Mouse (Mus musculus): Measurements from ENCODE around the gene Hfe2.
A peak's percentile ranks its signal among the peaks of the same experiment; 100 is the strongest.

Gene Hfe2

DNA sequence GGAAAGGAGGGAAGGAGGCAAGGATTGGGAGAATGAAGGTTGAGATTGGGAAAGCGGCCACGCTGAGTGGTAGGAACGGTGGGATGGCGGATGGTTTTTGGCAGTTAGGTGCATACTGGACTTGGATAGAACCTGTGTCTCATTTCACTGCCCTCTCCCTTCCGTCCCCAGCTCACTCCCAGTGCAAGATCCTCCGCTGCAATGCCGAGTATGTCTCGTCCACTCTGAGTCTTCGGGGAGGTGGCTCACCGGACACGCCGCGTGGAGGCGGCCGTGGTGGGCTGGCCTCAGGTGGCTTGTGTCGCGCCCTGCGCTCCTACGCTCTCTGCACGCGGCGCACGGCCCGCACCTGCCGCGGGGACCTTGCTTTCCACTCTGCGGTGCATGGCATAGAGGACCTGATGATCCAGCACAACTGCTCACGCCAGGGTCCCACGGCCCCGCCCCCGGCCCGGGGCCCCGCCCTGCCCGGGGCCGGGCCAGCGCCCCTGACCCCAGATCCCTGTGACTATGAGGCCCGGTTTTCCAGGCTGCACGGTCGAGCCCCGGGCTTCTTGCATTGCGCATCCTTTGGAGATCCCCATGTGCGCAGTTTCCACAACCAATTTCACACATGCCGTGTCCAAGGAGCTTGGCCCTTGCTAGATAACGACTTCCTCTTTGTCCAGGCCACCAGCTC is 2.0 kb downstream of the Hfe2 start:
- no peak for DNase-seq (ENCODE audit: low spot score)

DNA sequence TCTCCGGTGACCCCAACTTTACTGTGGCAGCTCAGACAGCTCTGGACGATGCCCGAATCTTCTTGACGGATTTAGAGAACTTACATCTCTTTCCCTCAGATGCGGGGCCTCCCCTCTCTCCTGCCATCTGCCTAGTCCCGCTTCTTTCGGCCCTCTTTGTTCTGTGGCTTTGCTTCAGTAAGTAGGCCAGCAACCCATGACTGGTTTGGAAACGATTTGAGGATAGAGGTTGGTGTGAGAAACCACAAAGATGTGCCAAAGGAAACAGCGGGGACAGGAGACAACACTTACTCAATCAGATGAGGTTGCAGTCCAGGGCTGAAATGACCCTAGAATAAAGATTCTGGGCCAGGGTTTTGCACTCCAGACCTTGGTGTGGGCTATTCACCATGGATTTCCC is 3.5 kb downstream of the Hfe2 start:
- no peak for DNase-seq (ENCODE audit: low spot score)

DNA sequence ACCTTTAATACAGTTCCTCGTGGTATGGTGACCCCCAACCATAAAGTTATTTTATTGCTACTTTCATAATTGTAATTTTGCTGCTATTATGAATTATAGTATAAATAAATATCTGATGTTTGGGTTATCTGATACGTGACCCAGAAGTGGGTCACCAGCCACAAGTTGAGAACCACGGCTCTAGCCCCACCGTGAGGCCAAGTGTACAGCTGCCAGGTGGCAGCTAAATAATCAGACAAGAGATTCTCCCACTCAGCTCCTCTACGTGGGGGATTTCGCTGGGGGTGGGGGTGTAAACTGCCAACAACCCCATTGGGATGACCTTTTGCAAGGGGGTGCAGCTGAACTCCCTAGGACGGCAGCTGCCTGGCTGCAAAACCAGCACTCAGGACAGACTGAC is 7.1 kb downstream of the Hfe2 start:
- DNase-seq (ENCODE audit: low spot score) = no peak

DNA sequence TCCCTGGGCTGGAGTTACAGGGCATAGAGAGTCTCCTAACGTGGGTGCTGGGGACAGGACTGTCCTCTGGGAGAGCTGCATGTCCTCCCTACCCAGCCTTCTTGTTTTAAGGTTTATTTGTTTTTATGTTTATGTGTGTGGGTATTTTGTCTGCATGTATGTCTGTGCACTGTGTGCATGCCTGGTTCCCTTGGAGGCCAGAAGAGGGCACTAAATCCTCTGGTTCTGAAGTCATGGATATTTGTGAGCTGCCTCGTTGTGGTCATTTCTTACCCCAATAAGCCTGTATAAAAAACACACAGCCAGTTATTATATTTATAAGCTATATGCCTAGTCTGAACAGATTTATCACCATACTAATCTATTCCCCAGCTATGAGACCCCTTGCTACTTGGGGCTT is 9.3 kb downstream of the Hfe2 start:
- no peak for DNase-seq (ENCODE audit: low spot score)

DNA sequence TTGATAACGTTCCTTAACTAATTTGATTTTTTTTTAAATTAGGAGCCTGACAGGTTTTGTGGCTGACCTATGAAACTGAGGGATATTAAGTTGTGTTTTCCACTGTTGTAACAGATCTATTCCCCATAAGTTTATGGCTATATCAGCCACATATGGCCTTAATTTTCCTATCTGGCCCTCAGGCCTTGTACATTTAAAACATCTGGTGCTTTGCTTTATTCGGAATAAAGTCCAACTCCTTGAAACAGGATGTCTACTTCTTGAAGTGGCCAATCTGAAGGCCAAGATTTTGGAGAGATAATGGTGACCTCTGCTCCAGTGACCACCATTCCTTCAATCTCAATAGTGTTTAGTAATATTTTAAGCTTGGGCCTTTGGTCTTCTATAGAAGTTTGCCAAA is 14.3 kb downstream of the Hfe2 start:
- DNase-seq (ENCODE audit: low spot score) = no peak

DNA sequence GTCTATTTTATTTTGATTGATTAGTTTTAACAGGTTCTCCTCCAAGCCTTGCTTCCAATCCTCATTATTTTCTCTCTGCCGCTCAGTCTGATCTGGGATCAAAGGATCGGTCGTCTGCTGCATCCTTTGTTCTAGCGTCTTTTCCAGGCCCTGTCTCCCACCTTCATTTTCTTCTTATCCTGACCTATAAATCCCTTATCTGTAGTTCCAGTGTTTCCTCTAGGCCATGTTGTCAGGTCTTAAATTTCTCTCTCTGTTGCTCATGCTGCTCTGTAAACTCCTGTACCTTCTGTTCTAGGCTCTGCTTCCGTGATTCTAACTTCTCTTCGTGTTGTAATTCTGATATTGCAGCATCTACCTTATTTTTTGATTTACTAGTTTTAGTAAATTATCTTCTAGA is 15.8 kb downstream of the Hfe2 start:
- DNase-seq (ENCODE audit: low spot score) = no peak

DNA sequence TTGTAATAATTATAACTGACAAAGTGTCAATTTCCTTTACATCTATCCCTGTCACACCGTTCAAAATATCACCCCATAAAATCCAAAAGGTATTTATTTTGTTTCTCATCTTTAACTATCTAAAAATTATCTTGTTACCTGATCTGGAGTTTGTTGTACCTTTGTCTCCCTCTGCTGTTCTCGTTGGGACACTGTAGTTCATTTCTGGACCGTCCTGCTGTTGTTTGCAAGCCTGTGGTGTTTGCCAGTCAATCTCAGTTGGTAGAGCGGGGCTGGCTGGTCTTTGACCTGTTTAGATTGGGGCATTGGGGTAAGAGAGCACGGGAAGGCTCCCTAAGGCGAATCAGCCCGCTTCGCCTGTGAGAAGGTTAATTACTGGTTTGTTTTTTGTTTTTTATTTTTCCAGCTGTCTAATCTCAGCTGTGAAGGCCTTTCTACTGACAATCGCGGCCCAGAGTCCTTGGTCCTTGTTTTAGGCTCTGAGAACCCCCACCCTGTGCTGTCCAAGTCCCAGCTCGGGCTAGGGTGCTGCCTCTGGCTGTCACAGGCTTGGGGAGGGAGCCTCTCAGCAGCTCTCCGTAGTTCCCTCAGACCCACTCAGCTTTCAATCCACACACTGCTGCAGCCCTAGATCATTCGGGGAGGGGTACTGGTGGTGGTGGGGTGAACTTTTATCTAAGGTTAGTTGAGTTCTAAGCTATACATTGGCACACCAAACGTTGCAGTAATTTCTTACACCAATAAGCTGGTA is 16.5 kb downstream of the Hfe2 start:
- no peak for DNase-seq (ENCODE audit: low spot score)

DNA sequence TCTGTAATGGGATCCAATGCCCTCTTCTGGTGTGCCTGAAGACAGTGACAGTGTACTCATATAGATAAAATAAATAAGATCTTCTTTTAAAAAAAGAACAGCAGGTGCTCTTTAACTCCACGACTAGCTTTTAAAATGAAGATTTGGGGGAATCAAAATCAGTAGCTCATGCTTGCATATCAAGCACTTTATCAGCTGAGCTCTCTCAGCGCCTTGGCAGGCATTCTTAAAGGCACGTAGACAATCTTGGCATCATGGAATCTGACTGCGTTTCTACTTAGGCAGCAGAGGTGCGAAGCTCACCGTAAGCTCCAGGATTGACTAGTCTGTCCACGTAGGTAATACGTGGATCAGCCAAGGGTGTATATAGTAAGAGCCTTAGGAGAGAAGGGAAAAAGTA is 17.6 kb downstream of the Hfe2 start:
- no peak for DNase-seq (ENCODE audit: low spot score)

DNA sequence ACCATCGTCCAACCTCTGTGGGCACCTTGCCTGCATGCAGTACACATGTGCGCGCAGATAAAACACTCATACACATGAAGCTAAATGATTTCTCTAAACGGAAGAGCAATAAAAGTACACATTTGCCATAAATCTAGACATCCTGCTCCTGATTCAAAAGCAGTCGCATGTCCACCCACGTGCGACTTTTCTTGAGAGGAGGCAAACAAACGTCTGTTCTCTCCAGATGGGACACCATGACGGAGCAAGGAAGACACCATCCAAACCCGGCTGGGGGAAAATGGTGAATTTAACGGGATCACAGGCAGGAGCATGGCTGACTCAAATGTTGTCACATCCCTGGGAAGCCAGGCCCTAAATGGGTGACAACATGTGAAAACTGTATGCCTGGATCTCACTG is 18.4 kb downstream of the Hfe2 start:
- no peak for DNase-seq (ENCODE audit: low spot score)

DNA sequence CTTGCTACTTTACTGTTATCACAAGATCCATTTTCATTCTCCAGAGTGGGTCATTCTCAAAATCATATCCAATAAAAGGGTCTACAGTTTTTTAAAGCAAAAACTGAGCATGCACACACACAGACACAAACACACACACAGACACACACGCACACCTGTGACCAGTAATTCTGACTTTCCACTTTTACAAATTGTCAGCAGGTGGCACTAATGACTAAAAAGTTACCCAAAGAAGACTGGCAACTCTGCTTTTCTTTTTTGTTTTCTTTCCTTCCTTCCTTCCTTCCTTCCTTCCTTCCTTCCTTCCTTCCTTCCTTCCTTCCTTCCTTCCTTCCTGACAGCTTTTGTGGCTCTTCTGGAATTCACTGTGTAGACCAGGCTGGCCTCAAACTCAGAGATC is 20.6 kb downstream of the Hfe2 start:
- no peak for DNase-seq (ENCODE audit: low spot score)

DNA sequence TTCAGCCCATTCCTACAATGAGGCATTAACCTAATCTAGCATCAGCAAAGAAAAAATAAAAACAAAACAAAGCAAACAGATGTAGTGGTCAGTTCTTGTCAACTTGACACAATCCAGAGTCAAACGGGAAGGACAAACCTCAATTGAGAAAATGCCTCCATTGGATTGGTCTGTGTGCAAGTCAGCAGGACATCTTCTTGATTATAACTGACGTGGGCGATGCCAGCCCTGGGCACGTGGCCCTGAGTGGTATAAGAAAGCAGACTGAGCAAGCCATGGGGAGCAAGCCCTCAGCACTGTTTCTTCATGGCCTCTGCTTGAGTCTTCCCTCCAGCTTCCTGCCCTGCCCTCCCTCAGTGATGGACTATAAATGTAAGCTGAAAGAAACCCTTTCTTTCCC is 21.9 kb downstream of the Hfe2 start:
- no peak for DNase-seq (ENCODE audit: low spot score)

DNA sequence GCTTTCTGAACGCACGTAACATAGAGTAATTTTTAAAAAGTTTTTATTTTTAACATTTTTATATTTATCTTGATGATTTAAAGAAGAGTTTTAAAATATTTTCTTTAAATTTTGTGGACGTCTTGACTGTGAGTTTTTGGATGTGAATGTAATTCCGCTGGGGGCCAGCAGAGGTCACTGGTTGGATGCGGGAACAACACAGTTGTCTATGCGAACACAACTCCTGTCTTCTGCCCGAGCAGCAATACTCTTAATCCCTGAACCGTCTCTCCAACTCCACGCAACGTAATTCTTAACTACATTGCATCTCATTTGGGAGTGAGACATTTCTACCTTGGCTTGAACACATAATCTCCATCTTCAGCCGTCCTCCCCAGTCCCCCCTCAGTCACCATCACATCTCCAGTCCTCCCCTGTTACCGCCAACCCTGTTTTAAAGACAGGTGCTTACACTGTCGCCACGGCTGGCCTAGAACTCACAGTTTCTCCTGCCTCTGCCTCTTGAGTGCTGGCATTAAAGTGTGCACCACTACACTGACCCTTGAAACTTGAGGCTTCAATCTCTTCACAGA is 22.5 kb downstream of the Hfe2 start:
- peak; percentile 91 for DNase-seq (ENCODE audit: low spot score)

DNA sequence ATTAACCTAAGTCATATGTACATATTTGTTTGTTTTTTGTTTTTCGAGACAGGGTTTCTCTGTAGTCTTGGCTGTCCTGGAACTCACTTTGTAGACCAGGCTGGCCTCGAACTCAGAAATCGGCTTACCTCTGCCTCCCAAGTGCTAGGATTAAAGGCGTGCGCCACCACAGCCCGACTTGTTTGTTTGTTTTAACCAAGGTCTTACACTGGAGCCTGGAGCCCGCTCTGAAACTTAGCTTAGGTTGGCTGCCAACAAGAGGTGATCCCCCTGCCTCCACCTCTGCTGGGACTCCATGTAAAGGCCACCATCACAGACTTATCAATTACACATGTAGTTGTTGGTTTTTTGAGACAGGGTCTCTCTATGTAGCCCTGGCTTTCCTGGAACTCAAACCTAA is 23.9 kb downstream of the Hfe2 start:
- no peak for DNase-seq (ENCODE audit: low spot score)

DNA sequence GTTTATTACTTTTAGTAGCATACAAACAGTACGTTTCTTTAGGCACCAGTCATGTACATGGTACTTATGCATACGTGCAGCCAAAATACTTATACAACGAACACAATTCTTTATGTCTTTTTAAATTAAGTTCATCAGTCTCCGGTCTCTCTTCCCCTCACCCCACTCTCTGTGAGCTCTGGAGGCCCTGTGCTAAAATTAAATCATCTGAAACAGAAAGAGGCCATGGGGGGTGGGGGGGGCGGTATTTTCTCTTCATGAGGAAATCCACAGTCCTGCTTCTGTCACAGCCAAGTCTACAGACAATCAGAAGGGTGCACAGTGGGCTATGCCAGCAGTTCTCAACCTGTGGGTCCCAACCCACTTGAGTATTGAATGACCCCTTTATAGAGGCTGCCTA is 24.4 kb downstream of the Hfe2 start:
- no peak for DNase-seq (ENCODE audit: low spot score)

DNA sequence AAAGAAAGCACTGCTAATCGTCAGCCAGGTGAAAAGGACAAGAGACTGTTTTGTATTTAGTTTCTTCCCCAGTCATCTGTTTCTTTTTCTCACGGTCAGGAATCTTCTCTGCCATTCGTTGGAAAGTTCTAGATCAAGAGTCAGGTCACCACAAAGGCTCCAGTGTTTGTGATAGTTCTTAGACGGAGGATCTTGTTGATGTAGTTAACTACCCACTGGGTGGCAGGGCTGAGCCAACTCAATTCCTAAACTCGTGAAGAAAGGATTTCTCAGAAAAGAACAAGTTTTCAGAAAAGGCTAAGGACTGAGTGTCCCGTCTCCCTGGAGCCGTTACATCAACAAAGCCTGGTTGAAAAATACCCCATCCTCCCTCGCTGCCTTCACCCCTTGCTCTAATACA is 26.2 kb downstream of the Hfe2 start:
- peak; percentile 75 for DNase-seq (ENCODE audit: low spot score)

DNA sequence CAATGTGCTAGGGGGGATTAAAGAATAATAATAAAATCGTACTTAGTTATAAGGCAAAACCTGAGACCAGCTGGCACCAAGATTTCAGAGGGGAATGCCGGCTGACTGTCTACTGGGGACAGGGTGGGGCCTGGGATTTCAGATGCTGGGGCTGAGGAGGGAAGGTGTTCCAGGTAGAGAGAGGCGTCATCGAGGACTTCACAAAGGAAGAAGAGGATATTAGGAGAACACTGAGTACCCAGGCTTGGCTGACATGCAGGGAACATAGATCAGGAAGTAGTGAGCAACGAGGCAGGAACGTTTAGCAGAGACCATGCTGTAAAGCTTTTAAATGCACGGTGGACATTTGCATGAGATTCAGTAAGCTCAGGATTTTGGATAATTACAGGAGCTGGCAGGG is 26.9 kb downstream of the Hfe2 start:
- DNase-seq (ENCODE audit: low spot score) = no peak

DNA sequence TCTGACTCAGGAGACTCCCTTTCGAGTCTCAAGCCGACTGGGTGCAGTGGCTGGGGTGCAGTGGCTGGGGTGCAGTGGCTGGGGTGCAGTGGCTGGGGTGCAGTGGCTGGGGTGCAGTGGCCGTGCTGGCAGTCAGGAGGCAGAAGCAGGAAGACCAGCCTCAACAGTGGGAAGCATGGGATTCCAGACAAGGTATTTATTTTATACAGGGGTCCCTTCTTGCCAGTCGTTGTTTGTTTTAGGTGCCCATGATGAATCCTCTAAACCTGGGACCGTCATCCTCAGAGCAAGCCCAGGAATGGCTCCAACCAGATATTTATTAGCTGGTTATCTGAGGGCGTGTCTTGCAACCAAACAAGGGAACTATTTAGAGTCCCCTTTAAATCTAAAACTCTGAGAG is 28.6 kb downstream of the Hfe2 start:
- DNase-seq (ENCODE audit: low spot score) = no peak

DNA sequence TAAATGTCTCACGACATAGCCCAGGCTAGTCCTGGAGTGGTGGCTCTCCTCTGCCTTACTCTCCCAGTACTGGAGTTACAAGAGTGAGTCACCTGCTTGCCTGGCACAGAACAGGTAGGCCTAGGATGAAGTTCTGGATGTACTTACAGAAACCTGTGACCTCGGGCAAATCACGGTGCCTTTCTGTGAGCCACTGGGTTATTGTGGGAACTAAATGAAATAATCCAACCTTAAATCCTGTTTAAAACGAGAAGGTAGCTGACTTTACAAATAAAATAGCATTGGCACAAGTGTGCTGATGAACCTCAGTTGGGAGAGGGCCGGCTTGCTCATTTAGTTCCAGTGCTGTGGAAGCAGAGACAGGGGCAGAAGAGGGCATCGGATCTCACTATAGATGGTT is 29.3 kb downstream of the Hfe2 start:
- no peak for DNase-seq (ENCODE audit: low spot score)

DNA sequence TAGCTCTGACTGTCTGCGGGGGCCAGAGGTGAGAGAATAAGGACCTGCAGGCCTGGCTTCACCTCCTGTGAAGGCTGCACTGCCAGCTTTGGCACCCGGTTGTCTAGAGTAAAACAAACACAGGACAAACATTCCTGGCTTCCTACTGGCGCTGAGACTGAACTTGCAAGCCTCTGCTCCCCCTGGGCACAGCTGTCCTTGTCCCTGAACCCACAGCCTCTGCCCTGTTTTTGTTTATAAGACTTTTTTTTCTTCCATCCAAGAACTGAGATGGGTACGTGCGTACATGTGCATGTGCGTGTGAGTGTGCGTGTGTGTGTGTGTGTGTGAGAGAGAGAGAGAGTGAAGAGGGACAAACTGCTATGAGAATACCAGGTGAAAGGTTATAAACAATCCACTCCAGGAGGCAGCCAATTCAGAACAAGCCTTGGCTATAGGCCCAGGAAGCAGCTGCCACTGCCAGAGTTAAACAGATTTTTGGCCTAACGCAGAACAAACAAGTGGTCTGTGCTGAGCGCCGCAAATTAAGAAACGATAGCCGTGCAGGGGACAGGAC is 30.1 kb downstream of the Hfe2 start:
- DNase-seq (ENCODE audit: low spot score) = peak; percentile 77

DNA sequence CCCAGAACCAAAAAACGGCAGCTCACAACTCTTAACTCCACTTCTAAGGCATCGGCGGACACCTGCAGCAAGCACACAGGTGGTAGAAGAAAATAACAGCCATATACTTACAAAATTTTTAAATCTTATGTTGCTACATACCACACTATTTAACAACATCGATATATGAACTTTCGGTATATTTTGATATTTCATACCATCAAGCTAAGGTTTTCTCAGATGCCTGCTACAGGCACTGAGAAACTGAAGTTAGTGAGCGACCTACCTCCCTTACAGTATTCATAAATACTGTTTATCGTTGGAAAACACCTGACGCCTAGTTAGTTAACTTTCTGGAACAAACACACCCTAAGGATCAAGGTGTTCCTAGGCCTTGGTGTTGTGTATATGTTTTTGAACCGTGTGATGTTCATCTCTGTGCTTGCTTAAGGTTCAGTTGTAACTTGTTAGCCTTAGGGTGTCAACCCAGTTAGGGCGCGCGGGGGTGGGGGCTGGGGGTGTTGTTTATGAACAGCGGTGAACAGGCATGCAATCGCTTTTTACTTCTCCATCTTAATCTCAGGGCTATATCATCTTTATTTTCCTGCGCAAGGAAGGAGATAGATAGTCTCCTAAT is 31.1 kb downstream of the Hfe2 start:
- DNase-seq (ENCODE audit: low spot score) = no peak

DNA sequence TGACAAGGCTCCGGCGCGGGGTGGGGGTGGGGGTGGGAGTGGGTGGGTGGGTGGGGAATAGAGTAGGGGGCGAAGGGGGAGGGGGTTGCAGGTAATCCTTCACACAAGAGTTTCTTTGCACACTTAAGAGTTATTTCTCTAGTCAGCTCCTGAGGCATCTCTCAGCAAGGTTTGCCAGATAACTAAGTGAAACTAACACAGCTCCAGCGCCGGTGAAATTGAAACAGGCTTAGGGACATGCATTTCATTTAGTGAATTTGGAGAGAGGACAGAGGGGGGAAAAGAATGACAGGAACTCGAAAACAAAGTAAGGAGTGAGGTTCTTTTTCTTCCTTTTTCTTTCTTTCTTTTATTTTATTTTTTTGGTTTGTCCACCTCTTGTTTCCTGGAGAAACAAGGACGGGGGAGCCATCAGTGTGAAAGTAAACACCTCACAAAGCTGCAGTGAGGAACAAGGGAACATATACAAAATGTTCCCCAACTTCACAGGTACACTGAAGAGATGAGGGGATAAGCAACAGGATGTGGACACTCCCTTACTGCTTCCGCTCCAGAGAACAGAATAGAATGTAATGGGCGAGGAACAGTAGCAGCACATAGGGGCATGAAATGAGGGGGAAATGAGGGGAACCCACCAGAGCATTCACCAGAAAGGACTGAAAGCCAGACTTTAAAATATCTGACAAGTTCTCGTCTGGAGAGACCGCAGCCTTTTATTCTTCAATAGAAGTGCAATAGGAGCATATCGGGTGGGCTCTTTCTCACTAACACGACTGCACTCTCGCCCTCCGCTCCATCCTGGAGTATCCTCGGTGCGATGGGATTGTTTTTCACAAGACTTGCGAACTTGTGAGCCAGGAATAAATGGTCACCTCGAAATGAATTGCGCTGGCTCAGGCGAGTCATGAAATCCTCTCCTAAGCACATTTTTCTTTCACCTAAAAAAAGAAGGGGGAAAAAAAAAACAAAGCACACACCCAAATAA is 32.0 kb downstream of the Hfe2 start:
- no peak for DNase-seq (ENCODE audit: low spot score)

DNA sequence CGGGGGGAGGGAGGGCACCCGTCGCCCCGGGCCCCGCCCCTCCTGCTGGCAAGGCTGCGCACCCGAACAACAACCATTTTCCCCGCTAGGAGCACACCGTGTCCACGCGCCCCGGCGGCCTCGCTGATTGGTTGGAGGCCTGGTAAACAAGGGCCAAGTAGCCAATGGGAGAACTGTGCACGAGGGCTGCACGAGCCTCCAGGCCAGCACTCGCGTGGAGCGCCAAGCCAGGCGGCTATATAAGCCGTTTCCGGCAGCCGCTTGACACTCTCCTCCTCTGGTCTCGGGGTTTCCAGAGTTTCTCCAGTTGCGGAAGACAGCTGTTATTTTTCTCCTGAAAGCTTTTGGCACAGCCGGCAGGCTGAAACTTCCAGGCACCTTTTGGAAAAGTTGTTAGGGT is 32.7 kb downstream of the Hfe2 start, which contains the start of gene Txnip:
Txnip (plus strand) TSS at position 264 of the 400 bp plus-strand sequence.
- DNase-seq (ENCODE audit: low spot score) = peak; percentile 98

Measured in testis, postnatal 10 days (tissue).